In genomic region chr17:29896181-29897054, GRCm38 (mm10) we compare ENCODE assay signal across 8 mouse cellular contexts.
DNase-seq lines count a peak whose midpoint lies in the region; ATAC-seq and TF ChIP-seq lines count a peak whose summit lies in the region.

No protein-coding gene starts in this region.

- no peak overlapping the region for H3K4me2 ChIP-seq in liver, postnatal 0 days (ENCODE audit: low read depth, low read length)

- TF ChIP-seq POLR2A in bone marrow, adult 2 months (IDR thresholded peaks at IDR 0.05; ENCODE audit: borderline replicate concordance, control insufficient read depth, low read depth, low read length), result no peak

- TF ChIP-seq CTCF in bone marrow, adult 2 months (IDR thresholded peaks at IDR 0.05; ENCODE audit: control insufficient read depth, insufficient read depth, low read length), result peak; percentile 44; the same call in 1 of the 2 replicates
- TF ChIP-seq CTCF in liver, postnatal 0 days (IDR thresholded peaks at IDR 0.05; ENCODE audit: low read depth), result peak; percentile 64

- peak; percentile 49 for DNase-seq in left cerebral cortex, postnatal 4 days
- DNase-seq in left cerebral cortex, adult 11 months (ENCODE audit: low spot score), result no peak
- peak; percentile 51 for DNase-seq in forelimb bud, embryonic 11.5 days (ENCODE audit: low read depth, low spot score)
- peak; percentile 60 for DNase-seq in liver, postnatal 0 days
- DNase-seq in thymus, postnatal 36 days, result peak; percentile 17 to 19
- DNase-seq in left cerebral cortex, postnatal 25 days (ENCODE audit: low spot score in 2 of 2), result no peak
- DNase-seq in spleen, adult 12 weeks (ENCODE audit: low spot score), result no peak

- no peaks in the 10 kb centered on the region; the same call in 1 of the 2 replicates for H3K9me3 ChIP-seq in liver, postnatal 0 days (ENCODE audit: low read length)

- H3K4me1 ChIP-seq in bone marrow, adult 2 months (ENCODE audit: control insufficient read depth, insufficient read depth, low read length), result no peaks in the 10 kb centered on the region
- H3K4me1 ChIP-seq in liver, postnatal 0 days (ENCODE audit: insufficient read depth), result no peaks in the 10 kb centered on the region

- no peak for ATAC-seq in liver, postnatal 0 days

- intact Hi-C loops in left cerebral cortex, postnatal 4 days (cut with DNase I), result loop anchor here (10.0 kb wide), 1 partner anchor 108 kb away; the partner anchor contains the start of gene Zfand3
- intact Hi-C loops in left cerebral cortex, postnatal 25 days (cut with DNase I), result no loop called here

- no peaks in the 10 kb centered on the region for H3K36me3 ChIP-seq in liver, postnatal 0 days (replicated peaks; ENCODE audit: insufficient read depth, low read length)

- H3K27ac ChIP-seq in bone marrow, adult 2 months (ENCODE audit: control insufficient read depth, insufficient read depth, low read depth, low read length, poor library complexity), result no peak overlapping the region
- H3K27ac ChIP-seq in liver, postnatal 0 days (ENCODE audit: low read depth), result no peak overlapping the region

- H3K9ac ChIP-seq in liver, postnatal 0 days (replicated peaks), result no peak overlapping the region

- no peak overlapping the region for H3K4me3 ChIP-seq in bone marrow, adult 2 months (replicated peaks; ENCODE audit: control insufficient read depth, low read depth, low read length)
- H3K4me3 ChIP-seq in liver, postnatal 0 days (ENCODE audit: low read depth, low read length), result no peak overlapping the region

- WGBS in bone marrow, adult 2 months, result 49% methylated on average over 7 of the region's 7 CpGs
- WGBS in liver, postnatal 0 days (ENCODE audit: insufficient replicate concordance), result 28% methylated on average over 7 of the region's 7 CpGs

- no peak for TF ChIP-seq EP300 in liver, postnatal 0 days (IDR thresholded peaks at IDR 0.05; ENCODE audit: low read depth)

- peaks cover 9% of the 10 kb centered on the region; the same call in 1 of the 2 replicates for H3K27me3 ChIP-seq in liver, postnatal 0 days (ENCODE audit: insufficient read depth, low read length)

Comparison
In these comparisons a context has a peak if more than half of its experiments do, and no peak if none do; other contexts are left out.
1. DNase-seq: peak in left cerebral cortex, postnatal 4 days (single experiment), forelimb bud, embryonic 11.5 days (single experiment), liver, postnatal 0 days (single experiment) and thymus, postnatal 36 days (2 of 2); none in left cerebral cortex, adult 11 months (single experiment), left cerebral cortex, postnatal 25 days (0 of 2) and spleen, adult 12 weeks (single experiment).